32 mouse cellular contexts compared by ENCODE assay signal in genomic region chr12:91963239-91963638, GRCm38 (mm10).
DNase-seq lines count a peak whose midpoint lies in the region; ATAC-seq and TF ChIP-seq lines count a peak whose summit lies in the region.
"Had no signal": no experiment of that assay in that cellular context is flagged by ENCODE, and none has a peak within 500 bp of the region (broad histone marks: within the 10 kb centered on the region; RNA-seq: fewer than 3 reads in every experiment).

No protein-coding gene starts in this region.

- peak; percentile 81 for TF ChIP-seq EP300 in lung, postnatal 0 days (IDR thresholded peaks at IDR 0.05)

- WGBS in heart, embryonic 12.5 days = 26% methylated on average over 5 of the region's 5 CpGs
- 40% methylated on average over 5 of the region's 5 CpGs for WGBS in limb, embryonic 10.5 days
- 45% methylated on average over 5 of the region's 5 CpGs for WGBS in lung, postnatal 0 days

- H3K9me3 ChIP-seq in heart, embryonic 12.5 days (replicated peaks) = no peaks in the 10 kb centered on the region
- no peaks in the 10 kb centered on the region for H3K9me3 ChIP-seq in limb, embryonic 10.5 days (replicated peaks)
- no peaks in the 10 kb centered on the region for H3K9me3 ChIP-seq in lung, postnatal 0 days (ENCODE audit: low read length)
- H3K9me3 ChIP-seq: embryonic facial prominence, embryonic 13.5 days; forebrain, embryonic 10.5 days; forebrain, embryonic 15.5 days; hindbrain, embryonic 13.5 days; limb, embryonic 13.5 days; liver, embryonic 12.5 days; megakaryocyte, embryonic 14.5 days; midbrain, embryonic 12.5 days; neural tube, embryonic 12.5 days had no signal

- H3K27ac ChIP-seq in heart, embryonic 12.5 days (ENCODE audit: poor library complexity, severe bottlenecking) = peak overlapping the region; percentile 51; the same call in 1 of the 2 replicates
- no peak overlapping the region for H3K27ac ChIP-seq in limb, embryonic 10.5 days
- H3K27ac ChIP-seq in lung, postnatal 0 days (ENCODE audit: low read length) = peak overlapping the region; percentile 44; the same call in 1 of the 2 replicates
- H3K27ac ChIP-seq: embryonic facial prominence, embryonic 13.5 days; forebrain, embryonic 10.5 days; forebrain, embryonic 15.5 days; gastrocnemius, adult 2 months; hindbrain, embryonic 13.5 days; left cerebral cortex, adult 2 months; limb, embryonic 13.5 days; liver, embryonic 12.5 days; midbrain, embryonic 12.5 days; neural tube, embryonic 12.5 days; stomach, postnatal 0 days had no signal

- DNase-seq in heart, adult 8-10 months (ENCODE audit: low spot score) = no peak
- peak; percentile 28 for DNase-seq in limb, embryonic 10.5 days (ENCODE audit: low spot score)
- peak; percentile 72 for DNase-seq in lung, postnatal 0 days (ENCODE audit: low spot score)
- DNase-seq in lung, postnatal 4 days = peak; percentile 26 to 72
- DNase-seq in adrenal gland, postnatal 25 days = no peak
- no peak for DNase-seq in gastrocnemius, postnatal 36 days
- DNase-seq: adrenal gland, postnatal 14 days; cerebellum, adult 18-20 months; cerebellum, postnatal 14 days; gastrocnemius, adult 2 months; heart, postnatal 4 days; kidney, adult 8-10 months; kidney, postnatal 25 days; liver, postnatal 0 days; right cerebral cortex, adult 18-20 months; spleen, adult 18-20 months; thymus, adult 18-20 months; thymus, postnatal 25 days had no signal

- intact Hi-C loops in gastrocnemius, postnatal 36 days (cut with DNase I) = no loop called here

- no peaks in the 10 kb centered on the region for H3K27me3 ChIP-seq in heart, embryonic 12.5 days (replicated peaks)
- no peaks in the 10 kb centered on the region for H3K27me3 ChIP-seq in limb, embryonic 10.5 days (ENCODE audit: low read depth, poor library complexity, severe bottlenecking)
- no peaks in the 10 kb centered on the region for H3K27me3 ChIP-seq in lung, postnatal 0 days (replicated peaks; ENCODE audit: insufficient read depth, low read length)
- H3K27me3 ChIP-seq: embryonic facial prominence, embryonic 13.5 days; forebrain, embryonic 15.5 days; hindbrain, embryonic 13.5 days; limb, embryonic 13.5 days; liver, embryonic 12.5 days; megakaryocyte, embryonic 14.5 days; midbrain, embryonic 12.5 days; neural tube, embryonic 12.5 days had no signal

- H3K36me3 ChIP-seq in heart, embryonic 12.5 days = no peaks in the 10 kb centered on the region
- H3K36me3 ChIP-seq in limb, embryonic 10.5 days = no peaks in the 10 kb centered on the region
- no peaks in the 10 kb centered on the region for H3K36me3 ChIP-seq in lung, postnatal 0 days (ENCODE audit: insufficient read depth, low read length)
- H3K36me3 ChIP-seq: embryonic facial prominence, embryonic 13.5 days; forebrain, embryonic 10.5 days; forebrain, embryonic 15.5 days; hindbrain, embryonic 13.5 days; limb, embryonic 13.5 days; liver, embryonic 12.5 days; midbrain, embryonic 12.5 days; neural tube, embryonic 12.5 days had no signal

- peaks cover 7% of the 10 kb centered on the region for H3K4me1 ChIP-seq in heart, embryonic 12.5 days (replicated peaks)
- H3K4me1 ChIP-seq in limb, embryonic 10.5 days = peaks cover 7% of the 10 kb centered on the region; the same call in 1 of the 2 replicates
- no peaks in the 10 kb centered on the region for H3K4me1 ChIP-seq in lung, postnatal 0 days (ENCODE audit: insufficient read depth, low read depth, low read length)
- H3K4me1 ChIP-seq: embryonic facial prominence, embryonic 13.5 days; forebrain, embryonic 10.5 days; forebrain, embryonic 15.5 days; hindbrain, embryonic 13.5 days; limb, embryonic 13.5 days; liver, embryonic 12.5 days; megakaryocyte, embryonic 14.5 days; midbrain, embryonic 12.5 days; neural tube, embryonic 12.5 days had no signal

- no peak overlapping the region for H3K4me3 ChIP-seq in heart, embryonic 12.5 days
- no peak overlapping the region for H3K4me3 ChIP-seq in limb, embryonic 10.5 days
- H3K4me3 ChIP-seq in lung, postnatal 0 days (ENCODE audit: low read depth, low read length) = no peak overlapping the region
- H3K4me3 ChIP-seq: embryonic facial prominence, embryonic 13.5 days; forebrain, embryonic 10.5 days; forebrain, embryonic 15.5 days; gastrocnemius, adult 2 months; hindbrain, embryonic 13.5 days; left cerebral cortex, adult 2 months; limb, embryonic 13.5 days; liver, embryonic 12.5 days; megakaryocyte, embryonic 14.5 days; midbrain, embryonic 12.5 days; myocyte; neural tube, embryonic 12.5 days had no signal

- TF ChIP-seq CTCF in lung, postnatal 0 days (IDR thresholded peaks at IDR 0.05) = no peak

- H3K9ac ChIP-seq in heart, embryonic 12.5 days = no peak overlapping the region
- H3K9ac ChIP-seq in lung, postnatal 0 days (replicated peaks; ENCODE audit: low read depth) = no peak overlapping the region
- H3K9ac ChIP-seq: embryonic facial prominence, embryonic 13.5 days; forebrain, embryonic 15.5 days; hindbrain, embryonic 13.5 days; limb, embryonic 13.5 days; liver, embryonic 12.5 days; liver, postnatal 0 days; midbrain, embryonic 12.5 days; neural tube, embryonic 12.5 days had no signal

- ATAC-seq in heart, embryonic 12.5 days (ENCODE audit: insufficient number of reproducible peaks, low FRiP score) = peak; percentile 67; the same call in 1 of the 2 replicates
- peak; percentile 88 for ATAC-seq in lung, postnatal 0 days
- ATAC-seq: forebrain, embryonic 15.5 days; intestine, embryonic 16.5 days; liver, embryonic 12.5 days; liver, postnatal 0 days had no signal

- H3K4me2 ChIP-seq in heart, embryonic 12.5 days = no peak overlapping the region; the same call in 1 of the 2 replicates
- H3K4me2 ChIP-seq in lung, postnatal 0 days (replicated peaks; ENCODE audit: low read depth, low read length) = no peak overlapping the region
- H3K4me2 ChIP-seq: embryonic facial prominence, embryonic 13.5 days; forebrain, embryonic 15.5 days; hindbrain, embryonic 13.5 days; limb, embryonic 13.5 days; liver, embryonic 12.5 days; midbrain, embryonic 12.5 days; neural tube, embryonic 12.5 days had no signal

Comparison
In these comparisons a context has a peak if more than half of its experiments do, and no peak if none do; other contexts are left out.
1. DNase-seq: peak in limb, embryonic 10.5 days (single experiment), lung, postnatal 0 days (single experiment) and lung, postnatal 4 days (2 of 2); none in heart, adult 8-10 months (single experiment), adrenal gland, postnatal 25 days (single experiment) and gastrocnemius, postnatal 36 days (0 of 2).